Mouse (Mus musculus): ENCODE measurements around the gene Il25. TPM values are rescaled to one million over a fixed set of nuclear protein-coding genes. Genes with fewer than 3 reads are reported as not detected.
"Not testable (repeated sequence)": the region's sequence is repeated elsewhere in the genome, so short reads cannot be mapped to it uniquely, and the experiment has no call there.

The Il25 gene
- polyA plus RNA-seq, 1 experiment from 2014 or later: not detected

DNA sequence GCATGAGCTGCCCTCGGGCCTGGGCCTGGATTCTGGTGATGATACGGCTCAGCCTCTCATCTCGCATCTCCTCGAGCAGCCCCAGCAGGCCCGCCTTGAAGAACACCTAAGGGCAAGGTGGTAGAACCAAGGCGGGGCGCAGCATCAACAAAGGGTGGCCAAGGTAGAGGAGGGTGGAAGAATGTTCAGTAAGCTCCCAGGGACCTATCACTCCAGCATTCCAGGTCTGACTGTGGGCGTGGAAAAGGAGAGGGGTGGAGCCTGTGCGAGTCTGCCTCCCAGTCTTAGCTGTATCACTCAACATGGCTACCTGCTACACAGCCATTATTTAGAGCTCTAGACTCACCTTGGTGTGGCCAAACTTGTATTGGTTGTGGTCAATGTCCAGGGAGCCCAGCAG, 24.0 kb downstream of the Il25 start:
- 90% methylated on average over 9 of the region's 9 CpGs for WGBS (ENCODE audit: missing documents)
- Histone ChIP-seq H3K27ac (no peak overlapping the region), H3K4me3 (ENCODE audit: inconsistent target) (no peak overlapping the region), H3K36me3 (ENCODE audit: inconsistent target) (no peaks in the 10 kb centered on the region), H3K79me2 (ENCODE audit: inconsistent target) (no peaks in the 10 kb centered on the region)

DNA sequence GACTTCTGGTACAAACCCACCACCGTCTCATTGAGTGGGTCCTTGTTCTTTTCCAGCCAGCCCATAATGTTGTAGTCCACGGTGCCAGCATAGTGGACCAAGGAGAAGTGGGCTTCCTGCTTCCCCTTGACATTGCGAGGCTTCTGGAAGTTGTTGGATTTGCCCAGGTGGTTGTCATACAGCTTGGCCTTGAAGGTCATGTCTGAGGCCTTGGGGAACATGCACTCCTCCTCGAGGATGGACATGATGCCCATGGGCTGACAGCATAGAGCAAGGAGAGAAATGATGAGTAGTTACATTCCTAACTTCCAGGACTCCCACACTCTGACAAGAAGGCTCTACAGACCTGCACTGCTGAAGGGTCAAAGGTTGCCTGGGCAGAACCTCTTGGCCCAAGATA, 26.0 kb downstream of the Il25 start:
- no peak overlapping the region for H3K27ac ChIP-seq
- no peaks in the 10 kb centered on the region for H3K36me3 ChIP-seq (ENCODE audit: inconsistent target)
- WGBS (ENCODE audit: missing documents): 81% methylated on average over 4 of the region's 4 CpGs
- no peaks in the 10 kb centered on the region for H3K79me2 ChIP-seq (ENCODE audit: inconsistent target)
- H3K4me3 ChIP-seq (ENCODE audit: inconsistent target): no peak overlapping the region

DNA sequence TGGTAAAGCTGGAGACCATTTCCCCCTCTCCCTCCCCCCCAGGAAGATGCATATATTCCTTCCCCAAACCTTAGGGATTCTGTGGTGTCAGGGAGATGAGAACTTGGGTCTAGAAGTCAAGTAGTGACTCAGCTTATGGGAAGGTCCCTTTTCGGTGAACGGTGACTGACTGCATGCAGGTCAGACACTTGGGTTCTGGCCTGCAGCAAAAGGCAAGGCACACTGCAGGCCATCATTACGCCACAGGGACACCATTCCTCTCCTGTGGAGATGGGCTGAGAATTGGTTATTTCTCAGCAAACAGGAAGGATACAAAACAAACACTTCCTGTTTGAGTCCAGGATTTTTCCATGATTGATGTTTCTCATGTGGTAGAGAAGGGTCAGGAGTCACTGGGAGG, 26.7 kb downstream of the Il25 start:
- H3K79me2 ChIP-seq (ENCODE audit: inconsistent target): no peaks in the 10 kb centered on the region
- 86% methylated on average over 3 of the region's 3 CpGs for WGBS (ENCODE audit: missing documents)
- no peak overlapping the region for H3K27ac ChIP-seq

GRCm38 (mm10) chr14:54959853-54960613, 27.5 kb downstream of the Il25 start:
- H3K79me2 ChIP-seq (ENCODE audit: inconsistent target); H3K4me3 ChIP-seq (ENCODE audit: inconsistent target); H3K36me3 ChIP-seq (ENCODE audit: inconsistent target); H3K27ac ChIP-seq: not testable (repeated sequence)
- WGBS (ENCODE audit: missing documents): 90% methylated on average over 11 of the region's 12 CpGs

More for the DNA sequence above, 26.7 kb downstream of the Il25 start:
- no peaks in the 10 kb centered on the region for H3K36me3 ChIP-seq (ENCODE audit: inconsistent target)
- no peak overlapping the region for H3K4me3 ChIP-seq (ENCODE audit: inconsistent target)

DNA sequence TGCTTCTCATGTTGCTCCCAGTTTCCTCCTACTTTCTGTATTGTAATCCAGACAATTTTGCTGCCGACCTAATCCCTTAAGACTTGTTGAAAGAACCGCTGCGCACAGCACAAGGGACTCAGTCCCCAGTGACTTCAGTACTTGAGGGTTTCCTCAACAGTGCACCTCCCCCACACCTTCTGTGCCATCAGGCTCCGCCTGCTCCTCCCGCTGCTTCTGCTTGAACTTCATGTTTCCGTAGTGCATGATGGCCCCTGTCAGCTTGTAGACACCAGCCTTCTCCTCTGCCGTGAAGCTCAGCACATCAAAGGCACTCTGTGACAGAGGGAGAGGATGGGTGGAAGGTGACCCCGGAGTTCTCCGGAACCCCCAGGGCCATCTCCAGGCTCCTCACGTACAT, 28.3 kb downstream of the Il25 start:
- WGBS (ENCODE audit: missing documents): 46% methylated on average over 10 of the region's 10 CpGs
- no peak overlapping the region for H3K27ac ChIP-seq
- H3K4me3 ChIP-seq (ENCODE audit: inconsistent target): no peak overlapping the region

GRCm38 (mm10) chr14:54961487-54961886, 29.0 kb downstream of the Il25 start:
- WGBS (ENCODE audit: missing documents): 88% methylated on average over 5 of the region's 5 CpGs
- H3K27ac ChIP-seq: no peak overlapping the region
- no peak overlapping the region for H3K4me3 ChIP-seq (ENCODE audit: inconsistent target)
- no peaks in the 10 kb centered on the region for H3K79me2 ChIP-seq (ENCODE audit: inconsistent target)
- H3K36me3 ChIP-seq (ENCODE audit: inconsistent target): no peaks in the 10 kb centered on the region

More for the DNA sequence above, 28.3 kb downstream of the Il25 start:
- Histone ChIP-seq H3K36me3 (ENCODE audit: inconsistent target) (no peaks in the 10 kb centered on the region), H3K79me2 (ENCODE audit: inconsistent target) (no peaks in the 10 kb centered on the region)

GRCm38 (mm10) chr14:54962714-54963113, 30.2 kb downstream of the Il25 start:
- Histone ChIP-seq H3K36me3 (ENCODE audit: inconsistent target) (no peaks in the 10 kb centered on the region), H3K27ac (no peak overlapping the region), H3K4me3 (ENCODE audit: inconsistent target) (no peak overlapping the region), H3K79me2 (ENCODE audit: inconsistent target) (no peaks in the 10 kb centered on the region)
- 95% methylated on average over 7 of the region's 7 CpGs for WGBS (ENCODE audit: missing documents)

DNA sequence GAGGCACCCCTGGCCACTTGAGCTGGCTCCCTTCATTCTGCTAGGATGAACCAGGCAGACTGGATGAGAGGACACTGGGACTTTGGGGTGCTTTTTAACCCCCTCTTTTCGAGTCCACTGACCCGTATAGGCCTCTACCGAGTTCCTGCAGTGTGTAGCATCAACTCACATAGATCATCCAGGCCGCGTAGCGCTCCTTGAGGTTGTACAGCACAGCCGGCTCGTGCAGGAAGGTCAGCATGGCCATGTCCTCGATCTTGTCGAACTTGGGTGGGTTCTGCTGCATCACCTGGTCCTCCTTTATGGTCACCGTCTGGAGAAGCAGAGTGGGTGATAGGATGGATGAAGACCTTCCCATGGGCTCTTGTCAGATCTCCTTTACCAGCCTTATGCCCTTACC, 31.2 kb downstream of the Il25 start:
- WGBS (ENCODE audit: missing documents): 91% methylated on average over 11 of the region's 11 CpGs

GRCm38 (mm10) chr14:54965044-54965443, 32.5 kb downstream of the Il25 start:
- H3K27ac ChIP-seq: no peak overlapping the region
- H3K79me2 ChIP-seq (ENCODE audit: inconsistent target): no peaks in the 10 kb centered on the region
- no peak overlapping the region for H3K4me3 ChIP-seq (ENCODE audit: inconsistent target)
- no peaks in the 10 kb centered on the region for H3K36me3 ChIP-seq (ENCODE audit: inconsistent target)
- WGBS (ENCODE audit: missing documents): 89% methylated on average over 15 of the region's 15 CpGs

More for the DNA sequence above, 31.2 kb downstream of the Il25 start:
- Histone ChIP-seq H3K4me3 (ENCODE audit: inconsistent target) (no peak overlapping the region), H3K79me2 (ENCODE audit: inconsistent target) (no peaks in the 10 kb centered on the region), H3K36me3 (ENCODE audit: inconsistent target) (no peaks in the 10 kb centered on the region), H3K27ac (no peak overlapping the region)

- H3K79me2 ChIP-seq (ENCODE audit: inconsistent target): no peaks in the 10 kb centered on the region
- no peak overlapping the region for H3K4me3 ChIP-seq (ENCODE audit: inconsistent target)
- H3K27ac ChIP-seq: no peak overlapping the region
- 73% methylated on average over 6 of the region's 6 CpGs for WGBS (ENCODE audit: missing documents)
- H3K36me3 ChIP-seq (ENCODE audit: inconsistent target): no peaks in the 10 kb centered on the region
Measured at GRCm38 (mm10) chr14:54965631-54966030, 33.1 kb downstream of the Il25 start.

DNA sequence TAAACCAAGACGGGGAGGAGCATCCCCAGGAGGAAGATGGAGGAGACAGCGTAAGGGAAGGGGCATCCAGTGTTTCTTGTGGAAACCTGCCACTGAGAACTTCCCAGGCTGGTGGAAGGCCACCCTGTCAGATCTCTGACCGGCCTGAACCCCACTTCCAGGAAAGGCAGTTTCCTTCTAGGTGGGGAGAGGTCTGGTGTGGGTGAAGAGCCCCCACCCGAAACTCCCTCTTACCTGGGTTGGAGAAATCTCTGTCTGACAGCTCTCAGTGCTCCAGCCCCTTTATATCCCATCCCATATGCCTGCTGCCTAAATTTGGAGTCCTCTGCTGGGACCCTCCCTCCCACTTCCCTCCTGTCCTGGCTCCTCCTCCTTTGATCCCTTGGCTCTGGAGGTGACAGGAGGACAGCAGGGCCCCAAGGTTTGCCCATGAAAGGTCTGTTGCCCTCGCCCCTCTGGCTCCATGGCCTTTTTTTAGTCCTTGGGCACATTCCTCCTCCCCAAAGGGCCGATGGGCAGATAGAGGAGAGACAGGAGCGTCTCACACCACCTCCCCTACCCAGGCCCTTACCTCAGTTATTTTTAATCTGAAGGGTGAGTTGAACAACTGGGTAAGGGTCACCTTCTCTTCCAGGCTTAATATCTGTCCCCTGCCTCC, 34.0 kb downstream of the Il25 start, which contains the start of gene Myh6:
TSS of gene Myh6 (minus strand) at position 608 of the 658 bp plus-strand sequence.
- Histone ChIP-seq H3K27ac (no peak within 1 kb of the TSS), H3K4me3 (ENCODE audit: inconsistent target) (no peak within 1 kb of the TSS), H3K36me3 (ENCODE audit: inconsistent target) (no peaks in the 10 kb centered on the region), H3K79me2 (ENCODE audit: inconsistent target) (no peaks in the 10 kb centered on the region)
- WGBS (ENCODE audit: missing documents): 86% methylated on average over 7 of the region's 7 CpGs

DNA sequence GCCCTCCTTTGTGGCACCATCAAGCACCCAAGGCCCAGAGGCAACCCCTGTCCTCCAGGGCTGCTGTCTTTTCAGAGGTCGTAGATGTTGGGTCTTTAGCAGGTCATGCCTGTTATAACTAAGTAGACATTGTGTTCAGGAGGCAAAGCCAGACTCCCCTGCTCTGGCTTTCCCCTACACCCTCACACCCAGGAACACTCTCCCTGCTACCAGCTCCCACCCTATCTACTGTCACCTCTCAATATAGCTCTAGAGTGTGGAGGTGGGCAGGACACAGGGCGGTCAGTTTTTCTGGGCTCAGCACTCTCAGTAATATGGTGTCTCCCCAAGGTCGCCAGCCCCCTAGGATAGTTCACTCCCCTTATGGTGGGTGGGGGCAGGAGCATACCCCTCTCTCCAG, 35.4 kb downstream of the Il25 start:
- Histone ChIP-seq H3K36me3 (ENCODE audit: inconsistent target) (no peaks in the 10 kb centered on the region), H3K4me3 (ENCODE audit: inconsistent target) (no peak overlapping the region)
- 85% methylated on average over 3 of the region's 3 CpGs for WGBS (ENCODE audit: missing documents)

DNA sequence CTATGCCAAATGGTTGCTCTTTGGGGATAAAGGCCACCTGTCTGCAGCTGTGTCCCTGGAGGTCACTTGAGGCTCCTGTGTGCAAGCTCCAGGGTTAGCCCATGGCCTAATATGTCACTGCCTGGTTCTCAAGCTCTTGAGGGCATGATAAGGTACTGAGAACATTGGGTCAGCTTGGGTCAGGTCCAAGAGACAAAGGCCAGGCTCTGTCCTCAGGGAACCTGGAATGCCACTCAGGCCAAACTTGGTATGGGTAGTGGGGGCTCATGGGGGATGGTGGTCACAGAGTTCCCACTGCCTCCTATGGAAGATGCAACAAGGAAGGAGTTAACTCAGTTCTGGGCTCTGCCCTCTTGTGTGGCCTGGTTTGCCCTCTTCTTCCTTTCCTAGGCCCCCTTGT, 35.8 kb downstream of the Il25 start:
- no peak overlapping the region for H3K27ac ChIP-seq
- H3K4me3 ChIP-seq (ENCODE audit: inconsistent target): no peak overlapping the region
- H3K79me2 ChIP-seq (ENCODE audit: inconsistent target): no peaks in the 10 kb centered on the region
- no peaks in the 10 kb centered on the region for H3K36me3 ChIP-seq (ENCODE audit: inconsistent target)

More for the DNA sequence above, 35.4 kb downstream of the Il25 start:
- no peak overlapping the region for H3K27ac ChIP-seq
- H3K79me2 ChIP-seq (ENCODE audit: inconsistent target): no peaks in the 10 kb centered on the region

DNA sequence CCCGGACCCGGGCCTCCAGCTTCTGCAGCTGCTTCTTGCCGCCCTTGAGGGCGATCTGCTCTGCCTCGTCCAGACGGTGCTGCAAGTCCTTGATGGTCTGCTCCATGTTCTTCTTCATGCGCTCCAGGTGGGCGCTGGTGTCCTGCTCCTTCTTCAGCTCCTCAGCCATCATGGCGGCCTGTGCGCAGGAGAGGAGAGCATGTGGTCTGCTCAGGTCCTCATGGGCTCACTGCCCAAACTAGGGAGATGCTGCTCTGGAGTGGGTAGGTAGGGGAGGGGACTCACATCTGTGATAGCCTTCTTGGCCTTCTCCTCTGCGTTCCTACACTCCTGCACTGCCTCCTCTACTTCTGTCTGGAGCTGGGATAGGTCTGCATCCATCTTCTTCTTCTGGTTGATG, 40.3 kb downstream of the Il25 start:
- not testable (repeated sequence) for H3K4me3 ChIP-seq (ENCODE audit: inconsistent target); H3K36me3 ChIP-seq (ENCODE audit: inconsistent target); H3K79me2 ChIP-seq (ENCODE audit: inconsistent target); H3K27ac ChIP-seq
- 85% methylated on average over 5 of the region's 11 CpGs for WGBS (ENCODE audit: missing documents)

GRCm38 (mm10) chr14:54974068-54974791, 41.7 kb downstream of the Il25 start:
- H3K27ac ChIP-seq: no peak overlapping the region
- no peak overlapping the region for H3K4me3 ChIP-seq (ENCODE audit: inconsistent target)
- 80% methylated on average over 6 of the region's 6 CpGs for WGBS (ENCODE audit: missing documents)
- H3K36me3 ChIP-seq (ENCODE audit: inconsistent target): no peaks in the 10 kb centered on the region
- no peaks in the 10 kb centered on the region for H3K79me2 ChIP-seq (ENCODE audit: inconsistent target)
